Mouse (Mus musculus) limb, embryonic 13.5 days (tissue): ENCODE results near the gene Apoc1. TPM values are rescaled to one million over a fixed set of nuclear protein-coding genes. Genes with fewer than 3 reads are reported as not detected.

ENCODE experiments used
- ATAC-seq: fragments of 200-750 bp; cut with Nextera tagmentation; 2 replicates; pipeline ENCODE4 v1.8.0; 2017; ENCODE audit warnings: low read depth, moderate number of reproducible peaks, moderate TSS enrichment; ENCODE audit not compliant: low FRiP score
- H3K27ac ChIP-seq: fragments of 300-500 bp; sonication (generic); 2 replicates; pipeline ENCODE4 v1.5.1; 2015; ENCODE audit warnings: inconsistent platforms, mild to moderate bottlenecking, moderate library complexity
- H3K27me3 ChIP-seq: fragments of 300-500 bp; sonication (generic); 2 replicates; pipeline ENCODE4 v1.6.1; 2015; ENCODE audit warnings: mild to moderate bottlenecking, inconsistent platforms
- H3K36me3 ChIP-seq: fragments of 300-500 bp; sonication (generic); 2 replicates; pipeline ENCODE4 v1.6.1; 2015; ENCODE audit warnings: inconsistent platforms, mild to moderate bottlenecking, moderate library complexity
- H3K4me1 ChIP-seq: fragments of 300-500 bp; sonication (generic); 2 replicates; pipeline ENCODE4 v1.6.1; 2015; ENCODE audit warnings: inconsistent platforms
- H3K4me2 ChIP-seq: fragments of 300-500 bp; sonication (generic); replicated peaks from 2 replicates; pipeline ENCODE4 v1.6.1; 2015; ENCODE audit warnings: inconsistent platforms, mild to moderate bottlenecking, moderate library complexity
- H3K4me3 ChIP-seq: fragments of 300-500 bp; sonication (generic); 2 replicates; pipeline ENCODE4 v1.5.1; 2015; ENCODE audit warnings: moderate library complexity, mild to moderate bottlenecking, inconsistent platforms
- H3K9ac ChIP-seq: fragments of 300-500 bp; sonication (generic); 2 replicates; pipeline ENCODE4 v1.6.1; 2015; ENCODE audit warnings: mild to moderate bottlenecking, inconsistent platforms
- H3K9me3 ChIP-seq: fragments of 300-500 bp; sonication (generic); 2 replicates; pipeline ENCODE4 v1.6.1; 2016; ENCODE audit warnings: inconsistent platforms
- WGBS: fragments of 180-500 bp; shearing (Covaris S2); methylation state at CpG from one replicate; pipeline ENCODE4 v1.1.7; 2015; 5-methylcytosine and 5-hydroxymethylcytosine counted together
- polyA plus RNA-seq: library from polyadenylated mRNA; unstranded; fragments of >200 nt; fragmentation: Nextera tagmentation; extraction: Ambion mirVana; gene quantifications from 2 replicates; pipeline ENCODE4 v1.2.1, GENCODE M21; 2015

Gene Apoc1
- polyA plus RNA-seq: 8.9 and 10.3 TPM in 2 replicates

- Histone ChIP-seq H3K36me3 (peaks cover 10% of the 10 kb centered on the region), H3K4me2 (no peak within 1 kb of the TSS), H3K27me3 (no peaks in the 10 kb centered on the region), H3K27ac (no peak within 1 kb of the TSS), H3K4me1 (peaks cover 7% of the 10 kb centered on the region), H3K4me3 (no peak within 1 kb of the TSS), H3K9me3 (no peaks in the 10 kb centered on the region), H3K9ac (no peak within 1 kb of the TSS)
- 45% methylated on average over 28 of the region's 28 CpGs for WGBS
- ATAC-seq: no peak
These were observed at the start of gene Apoc1 for GRCm38 (mm10) chr7:19691873-19692865. Gene Apoc1, minus strand, starts transcription at chr7:19692660.

GRCm38 (mm10) chr7:19741329-19742031 lies 49.0 kb upstream of the Apoc1 start:
- no peak overlapping the region; the same call in 1 of the 2 replicates for H3K27ac ChIP-seq
- 16% methylated on average over 8 of the region's 8 CpGs for WGBS
- H3K4me3 ChIP-seq: no peak overlapping the region
- ATAC-seq: peak; percentile 10; the same call in 1 of the 2 replicates
- H3K27me3 ChIP-seq: no peaks in the 10 kb centered on the region
- H3K9ac ChIP-seq: no peak overlapping the region
- H3K36me3 ChIP-seq: peaks cover 56% of the 10 kb centered on the region
- peaks cover 27% of the 10 kb centered on the region for H3K4me1 ChIP-seq
- H3K9me3 ChIP-seq: no peaks in the 10 kb centered on the region
- H3K4me2 ChIP-seq: no peak overlapping the region

- Histone ChIP-seq H3K4me2 (no peak overlapping the region), H3K36me3 (peaks cover 66% of the 10 kb centered on the region), H3K27me3 (no peaks in the 10 kb centered on the region), H3K9ac (no peak overlapping the region), H3K27ac (no peak overlapping the region), H3K4me1 (peaks cover 17% of the 10 kb centered on the region), H3K9me3 (no peaks in the 10 kb centered on the region), H3K4me3 (no peak overlapping the region)
- WGBS: 91% methylated on average over 11 of the region's 11 CpGs
- ATAC-seq: no peak
These were observed 47.8 kb upstream of the Apoc1 start for GRCm38 (mm10) chr7:19740269-19740668.

GRCm38 (mm10) chr7:19738771-19739170 lies 46.3 kb upstream of the Apoc1 start:
- WGBS: 89% methylated on average over 3 of the region's 3 CpGs
- peaks cover 72% of the 10 kb centered on the region for H3K36me3 ChIP-seq

GRCm38 (mm10) chr7:19736389-19737057 lies 44.1 kb upstream of the Apoc1 start:
- Histone ChIP-seq H3K9me3 (no peaks in the 10 kb centered on the region), H3K4me1 (peaks cover 2% of the 10 kb centered on the region; the same call in 1 of the 2 replicates), H3K27ac (no peak overlapping the region), H3K4me3 (no peak overlapping the region), H3K9ac (no peak overlapping the region), H3K4me2 (no peak overlapping the region), H3K36me3 (peaks cover 78% of the 10 kb centered on the region), H3K27me3 (no peaks in the 10 kb centered on the region)
- no peak for ATAC-seq
- WGBS: 91% methylated on average over 16 of the region's 16 CpGs

More at GRCm38 (mm10) chr7:19738771-19739170, 46.3 kb upstream of the Apoc1 start:
- Histone ChIP-seq H3K27me3 (no peaks in the 10 kb centered on the region), H3K9me3 (no peaks in the 10 kb centered on the region), H3K4me1 (peaks cover 8% of the 10 kb centered on the region; the same call in 1 of the 2 replicates), H3K27ac (no peak overlapping the region), H3K9ac (no peak overlapping the region), H3K4me3 (no peak overlapping the region), H3K4me2 (no peak overlapping the region)
- ATAC-seq: no peak

- H3K4me1 ChIP-seq: no peaks in the 10 kb centered on the region
- no peaks in the 10 kb centered on the region for H3K27me3 ChIP-seq
- H3K4me2 ChIP-seq: no peak overlapping the region
- WGBS: 86% methylated on average over 10 of the region's 10 CpGs
- H3K9me3 ChIP-seq: no peaks in the 10 kb centered on the region
- no peak for ATAC-seq
- no peak overlapping the region for H3K27ac ChIP-seq
- no peak overlapping the region for H3K9ac ChIP-seq
- peaks cover 86% of the 10 kb centered on the region for H3K36me3 ChIP-seq
- H3K4me3 ChIP-seq: no peak overlapping the region
These were observed 41.8 kb upstream of the Apoc1 start for GRCm38 (mm10) chr7:19734178-19734666.

- WGBS: 88% methylated on average over 4 of the region's 4 CpGs
- H3K4me1 ChIP-seq: no peaks in the 10 kb centered on the region
- ATAC-seq: no peak
- H3K27me3 ChIP-seq: no peaks in the 10 kb centered on the region
- H3K9me3 ChIP-seq: peaks cover 6% of the 10 kb centered on the region
- H3K4me2 ChIP-seq: no peak overlapping the region
- no peak overlapping the region for H3K9ac ChIP-seq
- H3K27ac ChIP-seq: no peak overlapping the region
- H3K36me3 ChIP-seq: peaks cover 98% of the 10 kb centered on the region
- H3K4me3 ChIP-seq: no peak overlapping the region
These were observed 34.1 kb upstream of the Apoc1 start for GRCm38 (mm10) chr7:19726541-19726940.

- no peaks in the 10 kb centered on the region for H3K27me3 ChIP-seq
- H3K27ac ChIP-seq: no peak overlapping the region
- H3K4me1 ChIP-seq: no peaks in the 10 kb centered on the region
- H3K4me2 ChIP-seq: no peak overlapping the region
- H3K9me3 ChIP-seq: peaks cover 19% of the 10 kb centered on the region
- no peak overlapping the region for H3K4me3 ChIP-seq
- H3K36me3 ChIP-seq: peaks cover 98% of the 10 kb centered on the region
- H3K9ac ChIP-seq: no peak overlapping the region
- WGBS: 92% methylated on average over 12 of the region's 12 CpGs
- no peak for ATAC-seq
These were observed 31.7 kb upstream of the Apoc1 start for GRCm38 (mm10) chr7:19724167-19724566.

GRCm38 (mm10) chr7:19722754-19723195 lies 30.3 kb upstream of the Apoc1 start:
- Histone ChIP-seq H3K4me2 (no peak overlapping the region), H3K4me3 (no peak overlapping the region), H3K36me3 (peaks cover 95% of the 10 kb centered on the region), H3K4me1 (no peaks in the 10 kb centered on the region), H3K27me3 (no peaks in the 10 kb centered on the region), H3K27ac (no peak overlapping the region), H3K9me3 (peaks cover 19% of the 10 kb centered on the region), H3K9ac (no peak overlapping the region)
- WGBS: 90% methylated on average over 6 of the region's 6 CpGs
- no peak for ATAC-seq

GRCm38 (mm10) chr7:19719200-19719599 lies 26.7 kb upstream of the Apoc1 start:
- Histone ChIP-seq H3K4me1 (peaks cover 13% of the 10 kb centered on the region), H3K9me3 (peaks cover 19% of the 10 kb centered on the region), H3K27ac (no peak overlapping the region), H3K4me3 (no peak overlapping the region), H3K4me2 (no peak overlapping the region), H3K27me3 (no peaks in the 10 kb centered on the region), H3K36me3 (peaks cover 71% of the 10 kb centered on the region), H3K9ac (no peak overlapping the region)
- 92% methylated on average over 4 of the region's 4 CpGs for WGBS
- no peak for ATAC-seq

- H3K36me3 ChIP-seq: peaks cover 70% of the 10 kb centered on the region
- no peaks in the 10 kb centered on the region for H3K27me3 ChIP-seq
- H3K4me3 ChIP-seq: no peak overlapping the region
- peaks cover 19% of the 10 kb centered on the region for H3K9me3 ChIP-seq
- no peak overlapping the region for H3K9ac ChIP-seq
- H3K4me2 ChIP-seq: no peak overlapping the region
- WGBS: 90% methylated on average over 5 of the region's 5 CpGs
- H3K4me1 ChIP-seq: peaks cover 20% of the 10 kb centered on the region
- no peak for ATAC-seq
- H3K27ac ChIP-seq: no peak overlapping the region
These were observed 26.0 kb upstream of the Apoc1 start for GRCm38 (mm10) chr7:19718297-19718952.
